Mouse (Mus musculus): ENCODE measurements around the gene Pcyox1. TPM values are rescaled to one million over a fixed set of nuclear protein-coding genes. Genes with fewer than 3 reads are reported as not detected.

Pcyox1 gene
- polyA plus RNA-seq, 1 experiment from 2014 or later = 94.8 TPM

DNA sequence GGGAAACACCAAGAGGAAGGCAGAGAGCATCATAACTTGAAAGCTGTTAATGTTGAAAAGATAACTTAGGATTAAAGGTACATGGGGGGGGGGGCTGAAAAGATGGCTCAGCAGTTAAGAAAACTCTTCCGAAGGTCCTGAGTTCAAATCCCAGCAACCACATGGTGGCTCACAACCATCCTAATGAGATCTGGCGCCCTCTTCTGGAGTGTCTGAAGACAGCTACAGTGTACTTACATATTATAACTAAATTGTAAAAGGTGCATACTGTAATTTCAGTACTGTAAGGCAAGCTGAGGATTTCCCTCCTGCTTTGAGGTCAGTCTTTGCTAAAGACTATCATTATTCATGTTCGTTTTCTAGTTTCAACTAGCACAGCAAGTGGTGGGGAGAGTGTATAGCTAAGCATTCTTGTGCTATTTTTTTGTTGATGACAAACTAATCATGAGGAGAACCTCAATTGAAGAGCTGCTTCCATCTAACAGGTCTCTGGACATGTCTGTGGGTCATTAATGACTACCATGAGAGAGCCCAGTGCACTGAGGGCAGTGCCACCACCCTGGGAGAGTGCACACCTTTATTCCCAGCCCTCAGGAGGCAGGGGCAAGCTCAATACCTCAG is 26.8 kb downstream of the Pcyox1 start:
- WGBS = 64% methylated on average over 3 of the region's 3 CpGs
- no peaks in the 10 kb centered on the region for H3K36me3 ChIP-seq (ENCODE audit: control insufficient read depth, insufficient read depth, low read length)
- peak overlapping the region; percentile 91; the same call in 1 of the 2 replicates for H3K9ac ChIP-seq (ENCODE audit: low read length)
- no peaks in the 10 kb centered on the region for H3K9me3 ChIP-seq (ENCODE audit: control insufficient read depth, low read length)
- H3K4me3 ChIP-seq (ENCODE audit: low read depth, low read length) = no peak overlapping the region
- H3K4me1 ChIP-seq (replicated peaks; ENCODE audit: control insufficient read depth, insufficient read depth) = no peaks in the 10 kb centered on the region; the same call in 1 of the 2 replicates
- peak overlapping the region; percentile 67 for H3K4me2 ChIP-seq (replicated peaks; ENCODE audit: low read depth)
- H3K27ac ChIP-seq (replicated peaks) = no peak overlapping the region; the same call in 1 of the 2 replicates
- H3K27me3 ChIP-seq (ENCODE audit: control insufficient read depth, insufficient read depth, low read length) = no peaks in the 10 kb centered on the region
- DNase-seq (ENCODE audit: low spot score) (peak; percentile 33), ATAC-seq (ENCODE audit: low FRiP score, low TSS enrichment) (no peak)
- TF ChIP-seq EP300 (optimal IDR thresholded peaks at IDR 0.05) (no peak), CTCF (IDR thresholded peaks at IDR 0.05; ENCODE audit: low read depth) (peak; percentile 63)

GRCm38 (mm10) chr6:86368479-86368878 is 28.5 kb downstream of the Pcyox1 start:
- no peak overlapping the region for H3K27ac ChIP-seq (replicated peaks)
- H3K4me3 ChIP-seq (ENCODE audit: low read depth, low read length) = no peak overlapping the region
- DNase-seq (ENCODE audit: low spot score) (no peak), ATAC-seq (ENCODE audit: low FRiP score, low TSS enrichment) (no peak)
- no peak for TF ChIP-seq CTCF (IDR thresholded peaks at IDR 0.05; ENCODE audit: low read depth)
- no peak for TF ChIP-seq EP300 (optimal IDR thresholded peaks at IDR 0.05)
- WGBS = 92% methylated on average over 5 of the region's 5 CpGs
- no peak overlapping the region for H3K9ac ChIP-seq (ENCODE audit: low read length)
- no peaks in the 10 kb centered on the region for H3K27me3 ChIP-seq (ENCODE audit: control insufficient read depth, insufficient read depth, low read length)
- no peaks in the 10 kb centered on the region; the same call in 1 of the 2 replicates for H3K4me1 ChIP-seq (replicated peaks; ENCODE audit: control insufficient read depth, insufficient read depth)
- H3K4me2 ChIP-seq (replicated peaks; ENCODE audit: low read depth) = no peak overlapping the region
- no peaks in the 10 kb centered on the region for H3K9me3 ChIP-seq (ENCODE audit: control insufficient read depth, low read length)
- no peaks in the 10 kb centered on the region for H3K36me3 ChIP-seq (ENCODE audit: control insufficient read depth, insufficient read depth, low read length)

- no peaks in the 10 kb centered on the region for H3K36me3 ChIP-seq (ENCODE audit: control insufficient read depth, insufficient read depth, low read length)
- TF ChIP-seq CTCF (IDR thresholded peaks at IDR 0.05; ENCODE audit: low read depth) = no peak
- no peak for TF ChIP-seq EP300 (optimal IDR thresholded peaks at IDR 0.05)
- no peak overlapping the region for H3K9ac ChIP-seq (ENCODE audit: low read length)
- no peaks in the 10 kb centered on the region for H3K9me3 ChIP-seq (ENCODE audit: control insufficient read depth, low read length)
- H3K4me1 ChIP-seq (replicated peaks; ENCODE audit: control insufficient read depth, insufficient read depth) = no peaks in the 10 kb centered on the region; the same call in 1 of the 2 replicates
- peak overlapping the region; percentile 88 for H3K4me2 ChIP-seq (replicated peaks; ENCODE audit: low read depth)
- H3K4me3 ChIP-seq (ENCODE audit: low read depth, low read length) = no peak overlapping the region
- 59% methylated on average over 2 of the region's 2 CpGs for WGBS
- no peaks in the 10 kb centered on the region for H3K27me3 ChIP-seq (ENCODE audit: control insufficient read depth, insufficient read depth, low read length)
- DNase-seq (ENCODE audit: low spot score) (no peak), ATAC-seq (ENCODE audit: low FRiP score, low TSS enrichment) (no peak)
- peak overlapping the region; percentile 56; the same call in 1 of the 2 replicates for H3K27ac ChIP-seq (replicated peaks)
These were observed 30.1 kb downstream of the Pcyox1 start for GRCm38 (mm10) chr6:86366853-86367249.

- Histone ChIP-seq H3K27me3 (ENCODE audit: control insufficient read depth, insufficient read depth, low read length) (no peaks in the 10 kb centered on the region), H3K4me3 (ENCODE audit: low read depth, low read length) (peak overlapping the region; percentile 70), H3K36me3 (ENCODE audit: control insufficient read depth, insufficient read depth, low read length) (no peaks in the 10 kb centered on the region), H3K4me1 (replicated peaks; ENCODE audit: control insufficient read depth, insufficient read depth) (no peaks in the 10 kb centered on the region; the same call in 1 of the 2 replicates), H3K27ac (replicated peaks) (peak overlapping the region; percentile 88), H3K9ac (ENCODE audit: low read length) (peak overlapping the region; percentile 81), H3K4me2 (replicated peaks; ENCODE audit: low read depth) (peak overlapping the region; percentile 88), H3K9me3 (ENCODE audit: control insufficient read depth, low read length) (no peaks in the 10 kb centered on the region)
- 27% methylated on average over 25 of the region's 25 CpGs for WGBS
- DNase-seq (ENCODE audit: low spot score) (peak; percentile 53), ATAC-seq (ENCODE audit: low FRiP score, low TSS enrichment) (peak; percentile 24; the same call in 1 of the 2 replicates)
- TF ChIP-seq EP300 (optimal IDR thresholded peaks at IDR 0.05) = no peak
- no peak for TF ChIP-seq CTCF (IDR thresholded peaks at IDR 0.05; ENCODE audit: low read depth)
These were observed 30.7 kb downstream of the Pcyox1 start for GRCm38 (mm10) chr6:86366125-86366852.

- DNase-seq (ENCODE audit: low spot score) (peak; percentile 100), ATAC-seq (ENCODE audit: low FRiP score, low TSS enrichment) (peak; percentile 94)
- no peaks in the 10 kb centered on the region for H3K27me3 ChIP-seq (ENCODE audit: control insufficient read depth, insufficient read depth, low read length)
- H3K36me3 ChIP-seq (ENCODE audit: control insufficient read depth, insufficient read depth, low read length) = no peaks in the 10 kb centered on the region
- TF ChIP-seq EP300 (optimal IDR thresholded peaks at IDR 0.05) = no peak
- TF ChIP-seq CTCF (IDR thresholded peaks at IDR 0.05; ENCODE audit: low read depth) = peak; percentile 99
- H3K9me3 ChIP-seq (ENCODE audit: control insufficient read depth, low read length) = no peaks in the 10 kb centered on the region
- peak within 1 kb of the TSS; percentile 81 for H3K9ac ChIP-seq (ENCODE audit: low read length)
- peak within 1 kb of the TSS; percentile 88 for H3K4me2 ChIP-seq (replicated peaks; ENCODE audit: low read depth)
- H3K27ac ChIP-seq (replicated peaks) = peak within 1 kb of the TSS; percentile 88
- H3K4me1 ChIP-seq (replicated peaks; ENCODE audit: control insufficient read depth, insufficient read depth) = no peaks in the 10 kb centered on the region; the same call in 1 of the 2 replicates
- H3K4me3 ChIP-seq (ENCODE audit: low read depth, low read length) = peak within 1 kb of the TSS; percentile 70
- WGBS = 1% methylated on average over 74 of the region's 76 CpGs
These were observed 31.4 kb downstream of the Pcyox1 start, which contains the start of gene Fam136a for GRCm38 (mm10) chr6:86365371-86366124. Gene Fam136a (plus strand): TSS chr6:86365646.

Measured in stomach, postnatal 0 days (tissue).